Mouse (Mus musculus) stomach, postnatal 0 days (tissue): ENCODE results near the gene Sdhaf2.

Experiments used
- CTCF ChIP-seq: IDR thresholded peaks from 2 replicates; pipeline ENCODE4 v1.5.1; 2016; ENCODE audit warnings: antibody characterized with exemption, low read depth, mild to moderate bottlenecking, moderate library complexity
- EP300 ChIP-seq: optimal IDR thresholded peaks from 2 replicates; pipeline ENCODE3; 2016; ENCODE audit warnings: antibody characterized with exemption

DNA sequence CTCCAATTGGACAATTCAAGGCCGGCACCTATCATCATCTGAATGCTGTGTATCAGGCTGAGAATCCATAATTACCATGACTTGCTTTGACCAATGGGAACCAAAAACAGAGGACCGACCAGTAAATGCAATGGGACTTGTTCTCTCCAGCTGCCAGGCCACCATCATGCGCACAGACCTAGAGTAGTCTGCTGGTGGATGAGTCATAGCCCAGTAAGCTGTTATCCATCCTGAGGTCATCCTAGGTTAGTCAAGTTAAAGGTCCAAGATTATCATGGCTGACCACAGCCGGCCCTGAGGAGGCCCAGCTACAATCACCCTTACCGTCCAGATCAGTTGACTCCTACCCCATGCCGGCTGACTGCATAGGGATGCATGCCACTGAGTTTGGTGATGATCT lies 43.7 kb upstream of the Sdhaf2 start:
- no peak for TF ChIP-seq EP300
- TF ChIP-seq CTCF = no peak
